Mouse (Mus musculus) adrenal gland, postnatal 4 days (tissue): ENCODE data around the gene Fcrlb. TPM values are rescaled to one million over a fixed set of nuclear protein-coding genes. Genes with fewer than 3 reads are reported as not detected.
"Not testable (repeated sequence)": the region's sequence is repeated elsewhere in the genome, so short reads cannot be mapped to it uniquely, and the experiment has no call there.

Experiments used
- DNase-seq, 2 experiments: peaks; one replicate each; pipeline ENCODE4 v3.0.0; 2021 to 2022; ENCODE audit warnings: low spot score in 2 of 2, mixed read lengths in 2 of 2
- long read RNA-seq, 2 experiments: library from polyadenylated mRNA; stranded (forward); transcript quantifications; one replicate each; pipeline ENCODE4 v2.0.0; 2021
- total RNA-seq, 2 experiments: library from RNA; stranded (reverse); gene quantifications; 2 replicates each; pipeline ENCODE4 v1.2.3; 2021

Gene Fcrlb
- not detected for total RNA-seq
- long read RNA-seq, experiment 1 = 0 reads
- long read RNA-seq, experiment 2 = 0 reads

GRCm38 (mm10) chr1:170912891-170913615 lies at the start of gene Fcrlb:
TSS of gene Fcrlb (minus strand) at chr1:170912941.
- DNase-seq = no peak

- DNase-seq = no peak
These were observed 49.6 kb upstream of the Fcrlb start for GRCm38 (mm10) chr1:170962301-170962700.

GRCm38 (mm10) chr1:170961101-170961500 lies 48.4 kb upstream of the Fcrlb start:
- no peak for DNase-seq

GRCm38 (mm10) chr1:170959791-170960190 lies 47.0 kb upstream of the Fcrlb start:
- DNase-seq = no peak

GRCm38 (mm10) chr1:170958225-170958624 lies 45.5 kb upstream of the Fcrlb start:
- DNase-seq = no peak

GRCm38 (mm10) chr1:170953192-170953591 lies 40.5 kb upstream of the Fcrlb start:
- no peak for DNase-seq

GRCm38 (mm10) chr1:170950772-170951171 lies 38.0 kb upstream of the Fcrlb start:
- no peak for DNase-seq

GRCm38 (mm10) chr1:170944908-170945307 lies 32.2 kb upstream of the Fcrlb start:
- DNase-seq = not testable (repeated sequence)

- DNase-seq = not testable (repeated sequence)
These were observed 31.4 kb upstream of the Fcrlb start for GRCm38 (mm10) chr1:170944151-170944550.

- no peak for DNase-seq
These were observed 26.5 kb upstream of the Fcrlb start for GRCm38 (mm10) chr1:170939255-170939654.

- no peak for DNase-seq
These were observed 21.6 kb upstream of the Fcrlb start for GRCm38 (mm10) chr1:170934383-170934782.

GRCm38 (mm10) chr1:170933940-170934339 lies 21.2 kb upstream of the Fcrlb start:
- DNase-seq = no peak

- no peak for DNase-seq
These were observed 20.7 kb upstream of the Fcrlb start for GRCm38 (mm10) chr1:170933386-170933920.

GRCm38 (mm10) chr1:170932043-170932442 lies 19.3 kb upstream of the Fcrlb start:
- DNase-seq = no peak

- no peak for DNase-seq
These were observed 16.5 kb upstream of the Fcrlb start for GRCm38 (mm10) chr1:170929245-170929644.

GRCm38 (mm10) chr1:170928467-170928866 lies 15.7 kb upstream of the Fcrlb start:
- no peak for DNase-seq

- no peak for DNase-seq
These were observed 14.6 kb upstream of the Fcrlb start, which contains the start of gene Fcrla for GRCm38 (mm10) chr1:170927378-170927777. TSS of gene Fcrla (minus strand) at chr1:170927583.

GRCm38 (mm10) chr1:170926941-170927340 lies 14.2 kb upstream of the Fcrlb start:
- no peak for DNase-seq

- no peak for DNase-seq
These were observed 11.7 kb upstream of the Fcrlb start for GRCm38 (mm10) chr1:170924485-170924884.

GRCm38 (mm10) chr1:170919308-170919707 lies 6.6 kb upstream of the Fcrlb start:
- DNase-seq = no peak

- no peak for DNase-seq
These were observed 2.9 kb upstream of the Fcrlb start for GRCm38 (mm10) chr1:170915657-170916056.

GRCm38 (mm10) chr1:170911907-170912660 lies 657 bp downstream of the Fcrlb start:
- no peak for DNase-seq
